Mouse (Mus musculus) heart, embryonic 16.5 days (tissue): ENCODE results near the gene Olfr794. TPM values are rescaled to one million over a fixed set of nuclear protein-coding genes. Genes with fewer than 3 reads are reported as not detected.

Experiments
- ATAC-seq: fragments of 200-750 bp; cut with Nextera tagmentation; replicated peaks from 2 replicates; pipeline ENCODE4 v1.8.0; 2017; ENCODE audit warnings: moderate number of reproducible peaks; ENCODE audit not compliant: insufficient read depth, low FRiP score; ENCODE audit errors: extremely low read depth
- H3K27ac ChIP-seq: fragments of 300-500 bp; sonication (generic); 2 replicates; pipeline ENCODE4 v1.5.1; 2014; ENCODE audit warnings: mild to moderate bottlenecking, low read length, control low read depth, moderate library complexity
- H3K27me3 ChIP-seq: fragments of 300-500 bp; sonication (generic); 2 replicates; pipeline ENCODE4 v1.6.1; 2014; ENCODE audit warnings: low read length, mixed read lengths; ENCODE audit not compliant: control insufficient read depth, insufficient read depth
- H3K36me3 ChIP-seq: fragments of 300-500 bp; sonication (generic); 2 replicates; pipeline ENCODE4 v1.6.1; 2014; ENCODE audit not compliant: control insufficient read depth, insufficient read depth
- H3K4me1 ChIP-seq: fragments of 300-500 bp; sonication (generic); 2 replicates; pipeline ENCODE4 v1.6.1; 2014; ENCODE audit warnings: low read length, mixed read lengths; ENCODE audit not compliant: control insufficient read depth, insufficient read depth
- H3K4me2 ChIP-seq: fragments of 300-500 bp; sonication (generic); 2 replicates; pipeline ENCODE4 v1.6.1; 2014; ENCODE audit warnings: low read depth, mild to moderate bottlenecking, control low read depth, low read length
- H3K4me3 ChIP-seq: fragments of 300-500 bp; sonication (generic); 2 replicates; pipeline ENCODE4 v1.5.1; 2014; ENCODE audit warnings: mild to moderate bottlenecking, control low read depth, low read length
- H3K9ac ChIP-seq: fragments of 300-500 bp; sonication (generic); 2 replicates; pipeline ENCODE4 v1.6.1; 2014; ENCODE audit warnings: low read length, control low read depth
- H3K9me3 ChIP-seq: fragments of 300-500 bp; sonication (generic); replicated peaks from 2 replicates; pipeline ENCODE4 v1.6.1; 2016; ENCODE audit warnings: low read length; ENCODE audit not compliant: control insufficient read depth
- WGBS: fragments of 180-500 bp; shearing (Covaris S2); extraction: QIAGEN DNeasy Blood & Tissue Kit; methylation state at CpG from one replicate; pipeline ENCODE4 v1.1.7; 2014; 5-methylcytosine and 5-hydroxymethylcytosine counted together
- microRNA-seq: library from miRNA; unstranded; fragments of <30 nt; microRNA quantifications from one replicate; pipeline ENCODE4, GENCODE M21; 2017
- polyA plus RNA-seq: library from polyadenylated mRNA; unstranded; fragments of >200 nt; fragmentation: Nextera tagmentation; extraction: Ambion mirVana; gene quantifications from 2 replicates; pipeline ENCODE4 v1.2.1, GENCODE M21; 2015

The Olfr794 gene
- polyA plus RNA-seq = not detected in 2 replicates

DNA sequence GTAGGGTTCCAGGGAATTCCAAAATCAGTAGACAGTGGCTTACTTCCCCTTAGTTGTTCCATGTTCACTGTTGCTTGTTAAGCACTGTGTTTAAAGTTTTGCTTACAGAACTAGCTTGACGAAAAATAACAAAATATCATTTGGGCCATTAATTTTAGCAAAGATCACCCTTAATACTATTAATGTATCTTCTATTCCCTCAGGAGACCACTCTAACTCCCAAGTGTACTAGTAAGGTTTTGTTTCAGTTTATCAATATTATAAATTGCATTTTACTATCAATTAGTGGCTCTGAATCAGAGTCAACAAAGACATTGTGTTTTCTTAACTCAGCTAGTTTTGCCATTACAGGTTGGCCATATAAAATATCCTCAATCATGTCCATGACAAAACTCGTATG, at the start of gene Olfr794:
Olfr794 (plus strand) TSS at position 301 of the 400 bp plus-strand sequence.
- no peak for ATAC-seq
- 65% methylated on average over 2 of the region's 2 CpGs for WGBS
- no peak within 1 kb of the TSS for H3K9ac ChIP-seq

GRCm38 (mm10) chr10:129521492-129521891, 46.0 kb upstream of the Olfr794 start, which contains the start of gene Olfr791:
Gene Olfr791, plus strand, starts transcription at chr10:129521792.
- H3K27me3 ChIP-seq = no peaks in the 10 kb centered on the region
- no peaks in the 10 kb centered on the region for H3K9me3 ChIP-seq
- H3K4me1 ChIP-seq = no peaks in the 10 kb centered on the region
- no peaks in the 10 kb centered on the region for H3K36me3 ChIP-seq
- no peak within 1 kb of the TSS for H3K4me3 ChIP-seq
- H3K9ac ChIP-seq = no peak within 1 kb of the TSS
- no peak within 1 kb of the TSS for H3K4me2 ChIP-seq
- ATAC-seq = no peak
- 51% methylated on average over 3 of the region's 3 CpGs for WGBS
- H3K27ac ChIP-seq = no peak within 1 kb of the TSS

More for the DNA sequence above, at the start of gene Olfr794:
- Histone ChIP-seq H3K9me3 (no peaks in the 10 kb centered on the region), H3K27me3 (no peaks in the 10 kb centered on the region), H3K4me3 (no peak within 1 kb of the TSS), H3K27ac (no peak within 1 kb of the TSS), H3K36me3 (no peaks in the 10 kb centered on the region), H3K4me2 (no peak within 1 kb of the TSS), H3K4me1 (no peaks in the 10 kb centered on the region)

DNA sequence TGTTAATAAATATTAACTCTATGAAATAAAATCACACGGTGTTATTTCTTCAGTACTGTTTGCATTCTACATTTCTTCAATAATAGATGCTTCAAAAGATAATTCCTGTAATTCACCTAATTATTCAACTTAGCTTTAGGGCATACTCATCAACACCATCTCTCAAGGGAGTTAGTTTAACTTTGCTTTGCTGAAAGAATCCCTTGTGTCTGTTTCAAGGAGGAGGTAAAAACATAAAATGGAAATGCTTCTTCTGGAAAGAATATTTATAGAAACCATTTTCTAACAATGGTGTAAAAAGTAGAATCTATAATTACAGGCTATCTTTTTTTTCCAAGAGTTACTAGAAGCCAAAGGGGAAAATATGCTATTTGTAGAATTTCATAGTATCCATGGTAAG, 28.6 kb upstream of the Olfr794 start, which contains the start of gene Olfr792:
Olfr792 (plus strand) TSS at position 301 of the 400 bp plus-strand sequence.
- WGBS = 68% methylated on average over 1 of the region's 1 CpGs

GRCm38 (mm10) chr10:129549354-129549753, 18.1 kb upstream of the Olfr794 start:
- no peaks in the 10 kb centered on the region for H3K4me1 ChIP-seq
- no peak for ATAC-seq
- H3K36me3 ChIP-seq = no peaks in the 10 kb centered on the region
- H3K4me2 ChIP-seq = no peak overlapping the region
- H3K27me3 ChIP-seq = no peaks in the 10 kb centered on the region
- no peak overlapping the region for H3K9ac ChIP-seq
- H3K27ac ChIP-seq = no peak overlapping the region
- 35% methylated on average over 1 of the region's 1 CpGs for WGBS
- peaks cover 4% of the 10 kb centered on the region for H3K9me3 ChIP-seq
- no peak overlapping the region for H3K4me3 ChIP-seq

More for the DNA sequence above, 28.6 kb upstream of the Olfr794 start, which contains the start of gene Olfr792:
- no peak for ATAC-seq
- Histone ChIP-seq H3K9ac (no peak within 1 kb of the TSS), H3K4me1 (no peaks in the 10 kb centered on the region), H3K9me3 (no peaks in the 10 kb centered on the region; the same call in none of the 2 replicates), H3K4me2 (no peak within 1 kb of the TSS), H3K36me3 (no peaks in the 10 kb centered on the region), H3K27me3 (no peaks in the 10 kb centered on the region), H3K27ac (no peak within 1 kb of the TSS), H3K4me3 (no peak within 1 kb of the TSS)

DNA sequence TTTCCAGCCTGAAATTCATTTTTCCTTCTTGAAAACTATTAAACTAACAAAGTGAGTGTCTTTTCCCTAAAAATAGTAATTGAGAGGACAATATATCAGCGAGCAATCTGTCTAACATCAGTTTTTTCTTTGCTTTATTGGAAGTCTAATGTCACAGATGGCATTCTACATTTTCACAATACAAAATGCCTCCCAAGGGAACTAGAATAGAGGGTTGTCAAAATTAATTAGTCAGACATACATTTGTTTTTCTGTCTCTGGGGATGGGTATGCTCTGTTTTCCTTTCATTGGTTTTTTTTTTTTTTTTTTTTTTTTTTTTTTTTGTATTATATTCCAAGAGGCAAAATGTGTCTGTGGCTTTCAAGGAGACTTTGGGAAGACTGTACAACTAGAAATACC, 9.6 kb downstream of the Olfr794 start:
- no peaks in the 10 kb centered on the region for H3K4me1 ChIP-seq
- ATAC-seq = no peak
- H3K27ac ChIP-seq = no peak overlapping the region
- H3K36me3 ChIP-seq = no peaks in the 10 kb centered on the region
- H3K4me3 ChIP-seq = no peak overlapping the region
- no peak overlapping the region for H3K9ac ChIP-seq
- H3K27me3 ChIP-seq = no peaks in the 10 kb centered on the region
- 65% methylated on average over 1 of the region's 1 CpGs for WGBS
- no peaks in the 10 kb centered on the region for H3K9me3 ChIP-seq
- no peak overlapping the region for H3K4me2 ChIP-seq

DNA sequence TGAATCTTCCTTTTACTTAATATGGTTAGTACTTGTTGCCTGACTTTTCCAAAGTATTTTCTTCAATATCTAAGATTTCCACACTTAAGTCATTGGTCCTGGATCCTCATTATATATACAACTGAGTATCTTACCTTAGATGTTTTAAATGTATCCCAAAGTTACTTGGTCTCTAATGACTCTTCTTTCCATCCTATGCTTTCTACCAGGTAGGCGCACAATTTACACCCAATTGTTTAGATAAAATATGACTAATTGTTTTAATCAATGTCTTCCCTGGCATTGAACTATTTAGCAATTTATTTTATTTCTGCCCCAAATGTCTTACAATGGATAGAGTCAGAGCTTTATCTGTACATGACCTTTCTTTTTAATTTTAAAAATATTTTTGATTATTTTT, 45.0 kb downstream of the Olfr794 start, which contains the start of gene Olfr796:
Olfr796 (minus strand) TSS at position 101 of the 400 bp plus-strand sequence.
- ATAC-seq = no peak
- no peak within 1 kb of the TSS for H3K27ac ChIP-seq
- no peaks in the 10 kb centered on the region for H3K27me3 ChIP-seq
- H3K36me3 ChIP-seq = no peaks in the 10 kb centered on the region
- WGBS = 96% methylated on average over 1 of the region's 1 CpGs
- H3K9ac ChIP-seq = no peak within 1 kb of the TSS
- H3K4me2 ChIP-seq = no peak within 1 kb of the TSS
- no peak within 1 kb of the TSS for H3K4me3 ChIP-seq
- H3K4me1 ChIP-seq = no peaks in the 10 kb centered on the region
- no peaks in the 10 kb centered on the region for H3K9me3 ChIP-seq

GRCm38 (mm10) chr10:129621724-129622123, 54.3 kb downstream of the Olfr794 start:
- no peak overlapping the region for H3K4me2 ChIP-seq
- H3K4me3 ChIP-seq = no peak overlapping the region
- no peaks in the 10 kb centered on the region for H3K9me3 ChIP-seq
- H3K36me3 ChIP-seq = no peaks in the 10 kb centered on the region
- ATAC-seq = peak; percentile 55; the same call in 1 of the 2 replicates
- 19% methylated on average over 1 of the region's 1 CpGs for WGBS
- no peak overlapping the region for H3K9ac ChIP-seq
- no peaks in the 10 kb centered on the region for H3K27me3 ChIP-seq
- H3K27ac ChIP-seq = no peak overlapping the region
- H3K4me1 ChIP-seq = no peaks in the 10 kb centered on the region

Small RNA genes lying within 50 kb of the gene (microRNA-seq; reads per million reads assigned to microRNA genes)
- not detected for gene Gm23252

Other genes starting within 250 kb of the Olfr794 start
- gene Olfr780, start 249.5 kb upstream of the Olfr794 start, polyA plus RNA-seq = not detected in 2 replicates
- gene Olfr781, start 238.8 kb upstream of the Olfr794 start, polyA plus RNA-seq = not detected in 2 replicates
- gene Olfr782, start 218.8 kb upstream of the Olfr794 start, polyA plus RNA-seq = not detected in 2 replicates
- 0.05 TPM in 1 of 2 replicates, not detected in the other for gene Olfr784, start 183.6 kb upstream of the Olfr794 start, polyA plus RNA-seq
- not detected in 2 replicates for gene Olfr785, start 162.2 kb upstream of the Olfr794 start, polyA plus RNA-seq
- not detected in 2 replicates for gene Olfr786, start 140.3 kb upstream of the Olfr794 start, polyA plus RNA-seq
- not detected in 2 replicates for gene Olfr787, start 105.8 kb upstream of the Olfr794 start, polyA plus RNA-seq
- not detected in 2 replicates for gene Olfr788, start 96.7 kb upstream of the Olfr794 start, polyA plus RNA-seq
- not detected in 2 replicates for gene Olfr789, start 82.9 kb upstream of the Olfr794 start, polyA plus RNA-seq
- not detected in 2 replicates for gene Olfr790, start 69.2 kb upstream of the Olfr794 start, polyA plus RNA-seq
- not detected in 2 replicates for gene Olfr791, start 45.9 kb upstream of the Olfr794 start, polyA plus RNA-seq
- not detected in 2 replicates for gene Olfr792, start 28.5 kb upstream of the Olfr794 start, polyA plus RNA-seq
- gene Olfr796, start 44.9 kb downstream of the Olfr794 start, polyA plus RNA-seq = not detected in 2 replicates
- not detected in 2 replicates for gene Olfr798, start 60.3 kb downstream of the Olfr794 start, polyA plus RNA-seq
- not detected in 2 replicates for gene Olfr799, start 69.8 kb downstream of the Olfr794 start, polyA plus RNA-seq
- gene Olfr800, start 90.0 kb downstream of the Olfr794 start, polyA plus RNA-seq = not detected in 2 replicates
- not detected in 2 replicates for gene Olfr801, start 106.2 kb downstream of the Olfr794 start, polyA plus RNA-seq
- not detected in 2 replicates for gene Olfr802, start 120.5 kb downstream of the Olfr794 start, polyA plus RNA-seq
- not detected in 2 replicates for gene Olfr803, start 126.6 kb downstream of the Olfr794 start, polyA plus RNA-seq
- gene Olfr804, start 135.6 kb downstream of the Olfr794 start, polyA plus RNA-seq = not detected in 2 replicates
- gene Olfr805, start 161.7 kb downstream of the Olfr794 start, polyA plus RNA-seq = not detected in 2 replicates
- not detected in 2 replicates for gene Olfr806, start 174.3 kb downstream of the Olfr794 start, polyA plus RNA-seq
- gene Olfr807, start 190.1 kb downstream of the Olfr794 start, polyA plus RNA-seq = not detected in 2 replicates
- not detected in 2 replicates for gene Olfr808, start 197.8 kb downstream of the Olfr794 start, polyA plus RNA-seq
- not detected in 2 replicates for gene Olfr809, start 207.0 kb downstream of the Olfr794 start, polyA plus RNA-seq
- not detected in 2 replicates for gene Olfr810, start 227.3 kb downstream of the Olfr794 start, polyA plus RNA-seq
- gene Olfr811, start 236.7 kb downstream of the Olfr794 start, polyA plus RNA-seq = not detected in 2 replicates